In genomic region chr2:165758534-165758933, GRCm38 (mm10) we compare ENCODE assay signal across 12 mouse cellular contexts.
DNase-seq lines count a peak whose midpoint lies in the region; ATAC-seq and TF ChIP-seq lines count a peak whose summit lies in the region.
"Had no signal": no experiment of that assay in that cellular context is flagged by ENCODE, and none has a peak within 500 bp of the region (broad histone marks: within the 10 kb centered on the region; RNA-seq: fewer than 3 reads in every experiment).

No protein-coding gene starts in this region.

- no peak overlapping the region for H3K27ac ChIP-seq in forebrain, embryonic 12.5 days
- H3K27ac ChIP-seq in hindbrain, postnatal 0 days: no peak overlapping the region
- H3K27ac ChIP-seq in neural tube, embryonic 13.5 days (replicated peaks): 0 out of 2 replicates have a peak overlapping the region, but pooled peaks have one; percentile 75
- H3K27ac ChIP-seq in limb, embryonic 10.5 days: no peak overlapping the region
- H3K27ac ChIP-seq: embryonic facial prominence, embryonic 13.5 days; layer of hippocampus, adult 2 months; limb, embryonic 12.5 days had no signal

- H3K4me2 ChIP-seq in forebrain, embryonic 12.5 days: no peak overlapping the region
- H3K4me2 ChIP-seq in hindbrain, postnatal 0 days (ENCODE audit: low read depth, low read length): no peak overlapping the region
- no peak overlapping the region for H3K4me2 ChIP-seq in neural tube, embryonic 13.5 days
- H3K4me2 ChIP-seq: embryonic facial prominence, embryonic 13.5 days; limb, embryonic 12.5 days had no signal

- H3K4me1 ChIP-seq in forebrain, embryonic 12.5 days: peaks cover 16% of the 10 kb centered on the region
- H3K4me1 ChIP-seq in hindbrain, postnatal 0 days (ENCODE audit: insufficient read depth, low read length): 0 out of 2 replicates have a peak, but pooled peaks cover 7% of the 10 kb centered on the region
- H3K4me1 ChIP-seq in neural tube, embryonic 13.5 days (replicated peaks): peaks cover 25% of the 10 kb centered on the region
- peaks cover 7% of the 10 kb centered on the region; the same call in 1 of the 2 replicates for H3K4me1 ChIP-seq in limb, embryonic 10.5 days
- H3K4me1 ChIP-seq: embryonic facial prominence, embryonic 13.5 days; limb, embryonic 12.5 days had no signal

- no peak overlapping the region for H3K9ac ChIP-seq in forebrain, embryonic 12.5 days
- H3K9ac ChIP-seq in hindbrain, postnatal 0 days (replicated peaks; ENCODE audit: low read length): no peak overlapping the region
- H3K9ac ChIP-seq in neural tube, embryonic 13.5 days: no peak overlapping the region
- H3K9ac ChIP-seq: embryonic facial prominence, embryonic 13.5 days; limb, embryonic 12.5 days had no signal

- 14% methylated on average over 5 of the region's 5 CpGs for WGBS in forebrain, embryonic 12.5 days
- WGBS in hindbrain, postnatal 0 days: 14% methylated on average over 5 of the region's 5 CpGs
- 10% methylated on average over 5 of the region's 5 CpGs for WGBS in neural tube, embryonic 13.5 days
- WGBS in limb, embryonic 10.5 days: 57% methylated on average over 5 of the region's 5 CpGs

- peak; percentile 38 to 47 for DNase-seq in heart, postnatal 10 days
- no peak for DNase-seq in heart, postnatal 25 days (ENCODE audit: low spot score)
- peak; percentile 60 for DNase-seq in hindbrain, postnatal 0 days (ENCODE audit: low spot score)
- no peak for DNase-seq in thymus, postnatal 36 days
- DNase-seq in limb, embryonic 10.5 days (ENCODE audit: low spot score): no peak
- no peak for DNase-seq in ovary, postnatal 14 days (ENCODE audit: low spot score)
- DNase-seq: gastrocnemius, postnatal 25 days had no signal

- no peaks in the 10 kb centered on the region for H3K36me3 ChIP-seq in forebrain, embryonic 12.5 days (replicated peaks)
- no peaks in the 10 kb centered on the region for H3K36me3 ChIP-seq in hindbrain, postnatal 0 days (ENCODE audit: insufficient read depth, low read length)
- 0 out of 2 replicates have a peak, but pooled peaks cover under 1% of the 10 kb centered on the region for H3K36me3 ChIP-seq in neural tube, embryonic 13.5 days
- no peaks in the 10 kb centered on the region for H3K36me3 ChIP-seq in limb, embryonic 10.5 days
- H3K36me3 ChIP-seq: limb, embryonic 12.5 days had no signal

- no peaks in the 10 kb centered on the region for H3K9me3 ChIP-seq in forebrain, embryonic 12.5 days
- no peaks in the 10 kb centered on the region for H3K9me3 ChIP-seq in hindbrain, postnatal 0 days (ENCODE audit: low read length)
- no peaks in the 10 kb centered on the region for H3K9me3 ChIP-seq in neural tube, embryonic 13.5 days
- H3K9me3 ChIP-seq in limb, embryonic 10.5 days (replicated peaks): no peaks in the 10 kb centered on the region
- H3K9me3 ChIP-seq: embryonic facial prominence, embryonic 13.5 days; limb, embryonic 12.5 days had no signal

- no peak for TF ChIP-seq CTCF in hindbrain, postnatal 0 days (IDR thresholded peaks at IDR 0.05; ENCODE audit: low read depth)

- no peaks in the 10 kb centered on the region for H3K27me3 ChIP-seq in forebrain, embryonic 12.5 days
- H3K27me3 ChIP-seq in hindbrain, postnatal 0 days (ENCODE audit: insufficient read depth, low read length): no peaks in the 10 kb centered on the region
- no peaks in the 10 kb centered on the region for H3K27me3 ChIP-seq in neural tube, embryonic 13.5 days
- no peaks in the 10 kb centered on the region for H3K27me3 ChIP-seq in limb, embryonic 10.5 days (ENCODE audit: low read depth, poor library complexity, severe bottlenecking)
- H3K27me3 ChIP-seq: embryonic facial prominence, embryonic 13.5 days; limb, embryonic 12.5 days had no signal

- no peak overlapping the region for H3K4me3 ChIP-seq in forebrain, embryonic 12.5 days (replicated peaks)
- H3K4me3 ChIP-seq in hindbrain, postnatal 0 days (ENCODE audit: low read length): no peak overlapping the region
- no peak overlapping the region for H3K4me3 ChIP-seq in neural tube, embryonic 13.5 days
- no peak overlapping the region for H3K4me3 ChIP-seq in limb, embryonic 10.5 days
- H3K4me3 ChIP-seq: embryonic facial prominence, embryonic 13.5 days; layer of hippocampus, adult 2 months; limb, embryonic 12.5 days had no signal

- ATAC-seq in forebrain, embryonic 12.5 days (ENCODE audit: low FRiP score): peak; percentile 71
- 0 out of 2 replicates have a peak, but pooled peaks have one; percentile 32 for ATAC-seq in hindbrain, postnatal 0 days
- peak; percentile 58 for ATAC-seq in neural tube, embryonic 13.5 days (ENCODE audit: low read depth)

- intact Hi-C loops in heart, postnatal 10 days (cut with DNase I): no loop called here
- intact Hi-C loops in heart, postnatal 25 days (cut with DNase I): no loop called here

Comparison
In these comparisons a context has a peak if more than half of its experiments do, and no peak if none do; other contexts are left out.
1. DNase-seq: peak in heart, postnatal 10 days (2 of 2) and hindbrain, postnatal 0 days (single experiment); none in heart, postnatal 25 days (single experiment), thymus, postnatal 36 days (0 of 2), limb, embryonic 10.5 days (single experiment) and ovary, postnatal 14 days (single experiment).
2. Peak in every context shown above with its lines, with median percentiles within 50 percentile points of each other: ATAC-seq.